Mouse (Mus musculus) embryonic facial prominence, embryonic 13.5 days (tissue): ENCODE data around the gene Grhpr. TPM values are rescaled to one million over a fixed set of nuclear protein-coding genes. Genes with fewer than 3 reads are reported as not detected.
"Not testable (repeated sequence)": the region's sequence is repeated elsewhere in the genome, so short reads cannot be mapped to it uniquely, and the experiment has no call there.

ENCODE experiments used
- ATAC-seq: fragments of 200-750 bp; cut with Nextera tagmentation; 2 replicates; pipeline ENCODE4 v1.8.0; 2017; ENCODE audit warnings: low read depth; ENCODE audit not compliant: insufficient number of reproducible peaks, insufficient read depth, low FRiP score, low TSS enrichment
- H3K27ac ChIP-seq: fragments of 300-500 bp; sonication (generic); 2 replicates; pipeline ENCODE4 v1.5.1; 2015; ENCODE audit warnings: moderate library complexity, mild to moderate bottlenecking, inconsistent platforms
- H3K27me3 ChIP-seq: fragments of 300-500 bp; sonication (generic); 2 replicates; pipeline ENCODE4 v1.6.1; 2015; ENCODE audit warnings: mild to moderate bottlenecking, inconsistent platforms
- H3K36me3 ChIP-seq: fragments of 300-500 bp; sonication (generic); 2 replicates; pipeline ENCODE4 v1.6.1; 2015; ENCODE audit warnings: mild to moderate bottlenecking, inconsistent platforms
- H3K4me1 ChIP-seq: fragments of 300-500 bp; sonication (generic); 2 replicates; pipeline ENCODE4 v1.6.1; 2015; ENCODE audit warnings: inconsistent platforms
- H3K4me2 ChIP-seq: fragments of 300-500 bp; sonication (generic); 2 replicates; pipeline ENCODE4 v1.6.1; 2015; ENCODE audit warnings: moderate library complexity, mild to moderate bottlenecking, inconsistent platforms
- H3K4me3 ChIP-seq: fragments of 300-500 bp; sonication (generic); 2 replicates; pipeline ENCODE4 v1.5.1; 2015; ENCODE audit warnings: mild to moderate bottlenecking, inconsistent platforms
- H3K9ac ChIP-seq: fragments of 300-500 bp; sonication (generic); 2 replicates; pipeline ENCODE4 v1.6.1; 2015; ENCODE audit warnings: mild to moderate bottlenecking, inconsistent platforms
- H3K9me3 ChIP-seq: fragments of 300-500 bp; sonication (generic); 2 replicates; pipeline ENCODE4 v1.6.1; 2016; ENCODE audit warnings: inconsistent platforms
- WGBS: fragments of 180-500 bp; shearing (Covaris S2); methylation state at CpG from one replicate; pipeline ENCODE4 v1.1.7; 2015; ENCODE audit warnings: mixed read lengths; 5-methylcytosine and 5-hydroxymethylcytosine counted together
- polyA plus RNA-seq: library from polyadenylated mRNA; unstranded; fragments of >200 nt; fragmentation: Nextera tagmentation; extraction: Ambion mirVana; gene quantifications from 2 replicates; pipeline ENCODE4 v1.2.1, GENCODE M21; 2015

Gene Grhpr
- polyA plus RNA-seq, 1 experiment from 2014 or later, result 53.2 TPM

GRCm38 (mm10) chr4:45019009-45019408 lies 37.8 kb downstream of the Grhpr start:
- Histone ChIP-seq H3K27me3 (no peaks in the 10 kb centered on the region), H3K27ac (no peak overlapping the region; the same call in 1 of the 2 replicates), H3K4me3 (peak overlapping the region; percentile 78), H3K4me1 (peaks cover 15% of the 10 kb centered on the region), H3K9ac (peak overlapping the region; percentile 77), H3K36me3 (peaks cover 8% of the 10 kb centered on the region), H3K9me3 (no peaks in the 10 kb centered on the region), H3K4me2 (peak overlapping the region; percentile 95)
- no peak for ATAC-seq
- 2% methylated on average over 14 of the region's 14 CpGs for WGBS

- H3K4me1 ChIP-seq, result no peaks in the 10 kb centered on the region
- H3K36me3 ChIP-seq, result peaks cover 78% of the 10 kb centered on the region
- no peak overlapping the region for H3K4me3 ChIP-seq
- no peaks in the 10 kb centered on the region for H3K9me3 ChIP-seq
- ATAC-seq, result no peak
- H3K27me3 ChIP-seq, result no peaks in the 10 kb centered on the region
- 93% methylated on average over 4 of the region's 4 CpGs for WGBS
- no peak overlapping the region for H3K4me2 ChIP-seq
- no peak overlapping the region for H3K27ac ChIP-seq
- no peak overlapping the region for H3K9ac ChIP-seq
Measured at GRCm38 (mm10) chr4:45026459-45026858, 45.3 kb downstream of the Grhpr start.

- Histone ChIP-seq H3K27me3 (no peaks in the 10 kb centered on the region), H3K27ac (no peak overlapping the region), H3K36me3 (peaks cover 94% of the 10 kb centered on the region), H3K9me3 (no peaks in the 10 kb centered on the region), H3K4me2 (no peak overlapping the region), H3K4me1 (no peaks in the 10 kb centered on the region), H3K4me3 (no peak overlapping the region), H3K9ac (no peak overlapping the region)
- ATAC-seq, result no peak
- 86% methylated on average over 9 of the region's 9 CpGs for WGBS
Measured at GRCm38 (mm10) chr4:45032586-45032985, 51.4 kb downstream of the Grhpr start.

GRCm38 (mm10) chr4:45034693-45035628 lies 53.8 kb downstream of the Grhpr start:
- WGBS, result 79% methylated on average over 16 of the region's 16 CpGs
- no peak for ATAC-seq
- peaks cover 86% of the 10 kb centered on the region for H3K36me3 ChIP-seq

GRCm38 (mm10) chr4:45036048-45036447 lies 54.9 kb downstream of the Grhpr start:
- no peak overlapping the region for H3K4me3 ChIP-seq
- peaks cover 86% of the 10 kb centered on the region for H3K36me3 ChIP-seq
- H3K4me2 ChIP-seq, result no peak overlapping the region
- H3K9me3 ChIP-seq, result no peaks in the 10 kb centered on the region
- H3K27me3 ChIP-seq, result no peaks in the 10 kb centered on the region
- H3K27ac ChIP-seq, result no peak overlapping the region
- no peaks in the 10 kb centered on the region for H3K4me1 ChIP-seq
- 88% methylated on average over 10 of the region's 10 CpGs for WGBS
- no peak overlapping the region for H3K9ac ChIP-seq
- no peak for ATAC-seq

More at GRCm38 (mm10) chr4:45034693-45035628, 53.8 kb downstream of the Grhpr start:
- H3K4me2 ChIP-seq, result no peak overlapping the region
- no peaks in the 10 kb centered on the region for H3K27me3 ChIP-seq
- no peaks in the 10 kb centered on the region for H3K4me1 ChIP-seq
- no peak overlapping the region for H3K27ac ChIP-seq
- H3K9me3 ChIP-seq, result no peaks in the 10 kb centered on the region
- H3K4me3 ChIP-seq, result no peak overlapping the region
- H3K9ac ChIP-seq, result no peak overlapping the region

- H3K4me3 ChIP-seq, result no peak overlapping the region
- no peak overlapping the region for H3K27ac ChIP-seq
- no peaks in the 10 kb centered on the region for H3K4me1 ChIP-seq
- 84% methylated on average over 5 of the region's 5 CpGs for whole genome bisulfite sequencing
- peaks cover 86% of the 10 kb centered on the region for H3K36me3 ChIP-seq
- no peak overlapping the region for H3K9ac ChIP-seq
- no peak overlapping the region for H3K4me2 ChIP-seq
- H3K9me3 ChIP-seq, result no peaks in the 10 kb centered on the region
- no peak for ATAC-seq
- H3K27me3 ChIP-seq, result no peaks in the 10 kb centered on the region
Measured at GRCm38 (mm10) chr4:45036571-45036970, 55.4 kb downstream of the Grhpr start.

GRCm38 (mm10) chr4:45037455-45038410 lies 56.5 kb downstream of the Grhpr start:
- Histone ChIP-seq H3K4me1 (no peaks in the 10 kb centered on the region), H3K4me3 (no peak overlapping the region), H3K27me3 (no peaks in the 10 kb centered on the region), H3K9ac (no peak overlapping the region), H3K27ac (no peak overlapping the region), H3K9me3 (no peaks in the 10 kb centered on the region), H3K4me2 (no peak overlapping the region), H3K36me3 (peaks cover 84% of the 10 kb centered on the region)
- WGBS, result 90% methylated on average over 13 of the region's 13 CpGs
- ATAC-seq, result no peak

GRCm38 (mm10) chr4:45038879-45039278 lies 57.7 kb downstream of the Grhpr start:
- not testable (repeated sequence) for H3K9ac ChIP-seq, H3K27me3 ChIP-seq, H3K4me2 ChIP-seq, H3K4me1 ChIP-seq, H3K9me3 ChIP-seq, H3K27ac ChIP-seq, H3K4me3 ChIP-seq, ATAC-seq
- WGBS, result 53% methylated on average over 8 of the region's 8 CpGs
- peaks cover 84% of the 10 kb centered on the region for H3K36me3 ChIP-seq

- H3K27me3 ChIP-seq, H3K4me3 ChIP-seq, H3K4me1 ChIP-seq, ATAC-seq, H3K4me2 ChIP-seq, H3K27ac ChIP-seq, H3K9me3 ChIP-seq, H3K9ac ChIP-seq: not testable (repeated sequence)
- H3K36me3 ChIP-seq, result peaks cover 84% of the 10 kb centered on the region
- 91% methylated on average over 7 of the region's 7 CpGs for WGBS
Measured at GRCm38 (mm10) chr4:45039546-45039945, 58.4 kb downstream of the Grhpr start.
